Mouse (Mus musculus) layer of hippocampus, adult 2 months (tissue): Measurements from ENCODE around the gene Elavl1. TPM values are rescaled to one million over a fixed set of nuclear protein-coding genes. Genes with fewer than 3 reads are reported as not detected.

Experiments used
- DNase-seq, 2 experiments: peaks; one replicate each; pipeline ENCODE4 v3.0.0; 2022; ENCODE audit warnings: low spot score in 2 of 2
- H3K27ac ChIP-seq: fragments of 200-600 bp; 2 replicates; pipeline ENCODE4 v1.8.1; 2022
- H3K4me3 ChIP-seq: fragments of 200-600 bp; 2 replicates; pipeline ENCODE4 v1.8.1; 2022; ENCODE audit warnings: mild to moderate bottlenecking
- CTCF ChIP-seq: fragments of 200-600 bp; conservative IDR thresholded peaks from 2 replicates; pipeline ENCODE4 v1.8.1; 2022; ENCODE audit warnings: antibody characterized with exemption, mild to moderate bottlenecking, moderate library complexity
- total RNA-seq, 2 experiments: library from RNA; stranded (reverse); gene quantifications; 2 replicates each; pipeline ENCODE4 v1.2.3; 2021

Gene Elavl1
- total RNA-seq, 2 experiments from 2014 or later = 78.6 to 81.1 TPM

DNA sequence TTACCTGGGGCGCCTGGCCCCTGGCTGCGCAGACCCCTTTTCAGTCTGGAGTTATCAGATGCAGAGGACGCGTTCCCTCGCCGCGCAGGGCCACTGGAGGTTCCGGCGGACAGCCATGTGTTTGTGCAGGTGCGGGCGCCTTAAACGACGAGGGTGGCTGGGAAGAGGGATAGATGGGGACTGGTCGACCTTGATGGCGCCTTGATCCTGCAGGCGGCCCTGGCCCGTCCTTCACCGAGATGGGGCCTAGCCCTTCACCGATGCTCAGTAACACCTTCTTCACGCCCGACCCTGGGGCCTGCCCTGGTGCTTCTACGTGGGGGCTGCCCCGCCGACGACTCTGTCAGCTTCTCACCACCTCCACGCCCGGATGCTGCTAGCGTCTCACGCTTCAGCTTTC lies 76.0 kb downstream of the Elavl1 start:
- peak overlapping the region; percentile 43; the same call in 1 of the 2 replicates for H3K27ac ChIP-seq
- H3K4me3 ChIP-seq = no peak overlapping the region
- no peak for DNase-seq
- no peak for TF ChIP-seq CTCF

- Histone ChIP-seq H3K27ac (peak within 1 kb of the TSS; percentile 43; the same call in 1 of the 2 replicates), H3K4me3 (no peak within 1 kb of the TSS)
- no peak for DNase-seq
- TF ChIP-seq CTCF = no peak
Observed at GRCm38 (mm10) chr8:4247951-4248540, 77.2 kb downstream of the Elavl1 start, which contains the start of gene Tgfbr3l. Gene Tgfbr3l (plus strand): TSS chr8:4248214.

- no peak for TF ChIP-seq CTCF
- H3K4me3 ChIP-seq = no peak overlapping the region
- no peak for DNase-seq
- no peak overlapping the region for H3K27ac ChIP-seq
Observed at GRCm38 (mm10) chr8:4247241-4247640, 78.0 kb downstream of the Elavl1 start.

- no peak for TF ChIP-seq CTCF
- Histone ChIP-seq H3K27ac (no peak overlapping the region), H3K4me3 (no peak overlapping the region)
- no peak for DNase-seq
Observed at GRCm38 (mm10) chr8:4245737-4246136, 79.5 kb downstream of the Elavl1 start.

DNA sequence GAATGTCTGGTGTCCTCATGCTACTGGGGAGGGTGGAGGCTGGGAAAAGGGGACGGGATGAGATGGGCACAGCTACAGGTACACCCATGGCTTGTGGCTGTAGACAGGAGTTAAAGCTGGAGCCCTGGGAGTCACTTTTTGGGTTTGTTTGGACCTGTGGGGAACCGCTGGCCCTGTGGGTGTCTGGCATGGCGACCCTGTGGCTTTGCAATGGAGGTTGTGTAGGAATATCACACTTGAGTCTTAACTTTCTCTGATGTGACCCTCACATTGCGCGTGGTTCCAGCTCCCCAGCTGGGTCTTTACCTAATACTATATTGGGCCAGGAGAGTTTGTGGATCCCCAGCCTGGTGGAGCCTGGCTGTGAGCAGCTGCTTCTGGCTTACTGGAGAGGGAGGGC lies 80.2 kb downstream of the Elavl1 start:
- DNase-seq = no peak
- H3K27ac ChIP-seq = no peak overlapping the region
- TF ChIP-seq CTCF = no peak
- H3K4me3 ChIP-seq = no peak overlapping the region

GRCm38 (mm10) chr8:4239193-4239890 lies 85.9 kb downstream of the Elavl1 start:
- no peak for DNase-seq
- H3K27ac ChIP-seq = peak overlapping the region; percentile 94
- H3K4me3 ChIP-seq = peak overlapping the region; percentile 92
- no peak for TF ChIP-seq CTCF

DNA sequence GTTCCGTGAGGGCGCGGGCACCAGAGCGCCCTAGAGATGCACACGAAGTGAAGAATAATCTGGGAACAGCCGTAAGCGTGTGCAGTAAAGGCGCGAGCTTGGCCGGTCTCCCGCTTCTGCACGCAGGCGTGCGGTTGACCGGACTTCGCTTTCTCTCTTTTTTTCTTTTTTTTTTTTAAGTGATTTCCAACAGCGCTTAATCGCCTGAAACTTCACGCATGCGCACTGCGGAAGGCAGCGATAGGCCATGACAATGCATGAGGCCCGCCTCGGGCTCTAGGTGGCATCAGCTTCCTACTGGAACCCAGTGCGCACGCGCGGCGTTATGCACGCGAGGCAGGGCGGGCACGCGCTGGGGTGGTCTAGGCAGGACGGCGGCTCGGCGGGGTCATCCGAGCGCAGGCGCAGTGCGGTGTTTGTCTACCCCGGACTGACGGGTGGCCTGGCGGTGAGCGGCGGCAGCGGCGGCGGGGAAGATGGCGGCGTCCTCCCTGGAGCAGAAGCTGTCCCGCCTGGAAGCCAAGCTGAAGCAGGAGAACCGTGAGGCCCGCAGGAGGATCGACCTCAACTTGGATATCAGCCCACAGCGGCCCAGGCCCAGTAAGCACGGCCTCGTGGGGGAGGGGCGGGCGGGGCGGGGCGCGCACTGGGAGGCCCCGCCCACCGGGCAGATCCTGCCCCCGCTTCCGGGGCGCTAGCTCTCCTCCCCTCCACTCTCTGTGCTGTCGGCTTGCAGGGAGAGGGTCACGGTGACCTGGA lies 86.6 kb downstream of the Elavl1 start, which contains the start of the genes Map2k7 and Gm49320:
Map2k7 (plus strand) TSS at position 307 of the 759 bp plus-strand sequence.
Gm49320 (plus strand) TSS at position 432 of the 759 bp plus-strand sequence.
- peak; percentile 80 for TF ChIP-seq CTCF
- DNase-seq = peak; percentile 100
- H3K27ac ChIP-seq = peak within 1 kb of the TSS; percentile 94
- peak within 1 kb of the TSS; percentile 92 for H3K4me3 ChIP-seq

DNA sequence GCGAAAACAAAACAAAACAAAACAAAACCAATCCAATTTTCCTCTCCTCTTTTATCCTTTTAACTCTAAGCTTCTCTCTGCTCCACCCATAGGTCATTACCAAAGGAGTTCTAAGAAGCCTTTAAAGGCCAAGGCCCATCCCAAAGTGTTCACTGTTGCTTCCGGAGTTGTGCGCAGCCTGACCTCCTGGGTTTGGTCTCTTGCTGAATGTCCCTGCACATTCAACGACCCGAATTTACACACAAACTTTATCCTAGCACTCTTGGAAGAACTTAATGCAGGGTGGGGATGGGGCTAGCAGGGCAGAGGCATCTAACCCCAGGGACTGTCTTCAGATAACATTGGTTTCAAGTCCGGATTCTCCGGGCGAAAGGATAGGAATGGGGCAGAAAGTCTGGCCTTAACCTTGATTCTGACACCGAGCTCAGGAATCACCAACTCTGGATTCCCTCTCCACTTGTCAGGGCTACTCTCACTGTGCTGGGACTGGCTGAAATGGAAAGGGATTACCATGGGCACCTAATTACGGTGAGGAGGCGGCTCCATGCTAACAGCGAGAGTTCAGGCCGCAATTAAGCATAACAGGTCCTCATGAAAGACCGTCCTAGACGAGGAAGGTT lies 87.3 kb downstream of the Elavl1 start:
- H3K27ac ChIP-seq = peak overlapping the region; percentile 94
- no peak for DNase-seq

More for the DNA sequence above, 87.3 kb downstream of the Elavl1 start:
- H3K4me3 ChIP-seq = peak overlapping the region; percentile 92
- no peak for TF ChIP-seq CTCF

Other genes starting within 250 kb of the Elavl1 start
- under 1 TPM in 1 of 2 experiments, not detected in 1; 0.69 TPM for gene Cd209f, start 219.6 kb downstream of the Elavl1 start, total RNA-seq
- not detected for gene Cd209g, start 191.3 kb downstream of the Elavl1 start, total RNA-seq
- 100 to 1,000 TPM; 100 to 107 TPM for gene Evi5l, start 158.8 kb downstream of the Elavl1 start, total RNA-seq
- 10 to 100 TPM; 46.0 to 47.4 TPM for gene Prr36, start 108.0 kb downstream of the Elavl1 start, total RNA-seq
- gene Lrrc8e, start 98.6 kb downstream of the Elavl1 start, total RNA-seq = not detected
- gene Map2k7, start 86.7 kb downstream of the Elavl1 start, total RNA-seq = 100 to 1,000 TPM in 1 of 2 experiments, 10 to 100 TPM in 1; 98.4 to 106 TPM
- gene Gm49320, start 86.5 kb downstream of the Elavl1 start, total RNA-seq = 1 to 10 TPM; 1.1 to 2.4 TPM
- gene Tgfbr3l, start 77.2 kb downstream of the Elavl1 start, total RNA-seq = 10 to 100 TPM; 18.0 to 20.3 TPM
- gene Snapc2, start 72.3 kb downstream of the Elavl1 start, total RNA-seq = 10 to 100 TPM; 27.7 to 27.8 TPM
- gene Ctxn1, start 66.1 kb downstream of the Elavl1 start, total RNA-seq = 100 to 1,000 TPM; 515 to 555 TPM
- 10 to 100 TPM; 73.9 to 78.8 TPM for gene Timm44, start 49.5 kb downstream of the Elavl1 start, total RNA-seq
- 10 to 100 TPM; 24.6 to 27.5 TPM for gene Ccl25, start 203 bp downstream of the Elavl1 start, total RNA-seq
- 10 to 100 TPM; 50.6 to 51.3 TPM for gene Cers4, start 167.6 kb upstream of the Elavl1 start, total RNA-seq